Mouse (Mus musculus) intestine, embryonic 16.5 days (tissue): ENCODE data around the gene Pdzrn4. TPM values are rescaled to one million over a fixed set of nuclear protein-coding genes. Genes with fewer than 3 reads are reported as not detected.

Experiments
- ATAC-seq: fragments of 200-750 bp; cut with Nextera tagmentation; 2 replicates; pipeline ENCODE4 v1.8.0; 2017; ENCODE audit warnings: moderate TSS enrichment, moderate library complexity
- H3K27ac ChIP-seq: fragments of 300-500 bp; sonication (generic); 2 replicates; pipeline ENCODE4 v1.5.1; 2014; ENCODE audit warnings: mild to moderate bottlenecking, low read length
- H3K27me3 ChIP-seq: fragments of 300-500 bp; sonication (generic); replicated peaks from 2 replicates; pipeline ENCODE4 v1.6.1; 2014; ENCODE audit warnings: low read length, control low read depth, mixed read lengths; ENCODE audit not compliant: control insufficient read depth, insufficient read depth
- H3K36me3 ChIP-seq: fragments of 300-500 bp; sonication (generic); 2 replicates; pipeline ENCODE4 v1.6.1; 2014; ENCODE audit warnings: low read length, control low read depth; ENCODE audit not compliant: control insufficient read depth, insufficient read depth
- H3K4me1 ChIP-seq: fragments of 300-500 bp; sonication (generic); 2 replicates; pipeline ENCODE4 v1.6.1; 2014; ENCODE audit warnings: low read length, control low read depth, mixed read lengths; ENCODE audit not compliant: control insufficient read depth, insufficient read depth
- H3K4me2 ChIP-seq: fragments of 300-500 bp; sonication (generic); 2 replicates; pipeline ENCODE4 v1.6.1; 2014; ENCODE audit warnings: low read depth, low read length, control low read depth
- H3K4me3 ChIP-seq: fragments of 300-500 bp; sonication (generic); 2 replicates; pipeline ENCODE4 v1.5.1; 2014; ENCODE audit warnings: mild to moderate bottlenecking, low read length
- H3K9ac ChIP-seq: fragments of 300-500 bp; sonication (generic); 2 replicates; pipeline ENCODE4 v1.6.1; 2014; ENCODE audit warnings: low read depth, low read length
- H3K9me3 ChIP-seq: fragments of 300-500 bp; sonication (generic); 2 replicates; pipeline ENCODE4 v1.6.1; 2016; ENCODE audit warnings: low read length, control low read depth; ENCODE audit not compliant: control insufficient read depth
- WGBS: fragments of 180-500 bp; shearing (Covaris S2); extraction: QIAGEN DNeasy Blood & Tissue Kit; methylation state at CpG from one replicate; pipeline ENCODE4 v1.1.7; 2014; 5-methylcytosine and 5-hydroxymethylcytosine counted together
- polyA plus RNA-seq: library from polyadenylated mRNA; unstranded; fragments of >200 nt; fragmentation: Nextera tagmentation; extraction: Ambion mirVana; gene quantifications from 2 replicates; pipeline ENCODE4 v1.2.1, GENCODE M21; 2015

Gene Pdzrn4
- polyA plus RNA-seq, 1 experiment from 2014 or later: 1.8 TPM

DNA sequence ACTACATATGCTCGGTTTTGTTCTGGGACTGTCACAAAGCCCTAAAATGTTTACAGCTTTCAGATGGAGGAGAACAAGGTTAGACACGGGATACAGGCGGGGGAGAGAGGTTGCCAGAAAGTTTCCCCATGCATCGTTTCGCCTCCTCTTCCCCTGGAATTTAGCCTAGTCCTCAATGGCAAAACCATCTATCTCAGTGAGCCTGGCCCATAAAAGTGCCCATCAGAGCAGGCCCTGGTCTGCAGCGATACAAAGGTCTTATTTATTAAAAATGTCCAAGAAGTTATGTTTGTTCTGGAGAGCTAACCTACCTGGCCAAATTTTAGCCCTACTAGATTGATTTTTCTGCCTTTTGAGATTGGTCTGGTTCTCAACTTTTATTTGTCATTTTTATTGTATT is 165.5 kb downstream of the Pdzrn4 start:
- H3K4me3 ChIP-seq: no peak overlapping the region
- ATAC-seq: no peak
- H3K36me3 ChIP-seq: no peaks in the 10 kb centered on the region
- no peak overlapping the region for H3K27ac ChIP-seq
- no peak overlapping the region for H3K4me2 ChIP-seq
- H3K4me1 ChIP-seq: no peaks in the 10 kb centered on the region
- no peak overlapping the region for H3K9ac ChIP-seq
- no peaks in the 10 kb centered on the region for H3K27me3 ChIP-seq
- WGBS: 59% methylated on average over 6 of the region's 6 CpGs
- no peaks in the 10 kb centered on the region for H3K9me3 ChIP-seq

- no peak overlapping the region for H3K9ac ChIP-seq
Observed at GRCm38 (mm10) chr15:92563576-92563975, 166.9 kb downstream of the Pdzrn4 start.

GRCm38 (mm10) chr15:92570526-92571243 is 174.0 kb downstream of the Pdzrn4 start:
- Histone ChIP-seq H3K27me3 (no peaks in the 10 kb centered on the region), H3K4me1 (no peaks in the 10 kb centered on the region), H3K27ac (no peak overlapping the region), H3K9me3 (no peaks in the 10 kb centered on the region), H3K4me3 (no peak overlapping the region), H3K9ac (no peak overlapping the region), H3K36me3 (no peaks in the 10 kb centered on the region), H3K4me2 (no peak overlapping the region)
- WGBS: 67% methylated on average over 3 of the region's 3 CpGs
- ATAC-seq: no peak

More at GRCm38 (mm10) chr15:92563576-92563975, 166.9 kb downstream of the Pdzrn4 start:
- Histone ChIP-seq H3K27me3 (no peaks in the 10 kb centered on the region), H3K27ac (no peak overlapping the region), H3K36me3 (no peaks in the 10 kb centered on the region), H3K4me3 (no peak overlapping the region), H3K4me1 (no peaks in the 10 kb centered on the region), H3K4me2 (no peak overlapping the region), H3K9me3 (no peaks in the 10 kb centered on the region)
- ATAC-seq: no peak
- WGBS: 61% methylated on average over 2 of the region's 2 CpGs

- ATAC-seq: no peak
- Histone ChIP-seq H3K4me1 (no peaks in the 10 kb centered on the region), H3K4me3 (no peak overlapping the region), H3K4me2 (no peak overlapping the region), H3K27ac (no peak overlapping the region), H3K27me3 (no peaks in the 10 kb centered on the region), H3K9ac (no peak overlapping the region), H3K9me3 (no peaks in the 10 kb centered on the region), H3K36me3 (no peaks in the 10 kb centered on the region)
- WGBS: 44% methylated on average over 5 of the region's 5 CpGs
Observed at GRCm38 (mm10) chr15:92571244-92571539, 174.5 kb downstream of the Pdzrn4 start.

GRCm38 (mm10) chr15:92577476-92577875 is 180.8 kb downstream of the Pdzrn4 start:
- H3K36me3 ChIP-seq: no peaks in the 10 kb centered on the region
- no peaks in the 10 kb centered on the region for H3K4me1 ChIP-seq
- WGBS: 54% methylated on average over 11 of the region's 11 CpGs
- H3K9ac ChIP-seq: no peak overlapping the region
- no peak for ATAC-seq
- no peak overlapping the region for H3K4me3 ChIP-seq
- no peaks in the 10 kb centered on the region for H3K27me3 ChIP-seq
- no peaks in the 10 kb centered on the region for H3K9me3 ChIP-seq
- no peak overlapping the region for H3K4me2 ChIP-seq
- H3K27ac ChIP-seq: no peak overlapping the region

DNA sequence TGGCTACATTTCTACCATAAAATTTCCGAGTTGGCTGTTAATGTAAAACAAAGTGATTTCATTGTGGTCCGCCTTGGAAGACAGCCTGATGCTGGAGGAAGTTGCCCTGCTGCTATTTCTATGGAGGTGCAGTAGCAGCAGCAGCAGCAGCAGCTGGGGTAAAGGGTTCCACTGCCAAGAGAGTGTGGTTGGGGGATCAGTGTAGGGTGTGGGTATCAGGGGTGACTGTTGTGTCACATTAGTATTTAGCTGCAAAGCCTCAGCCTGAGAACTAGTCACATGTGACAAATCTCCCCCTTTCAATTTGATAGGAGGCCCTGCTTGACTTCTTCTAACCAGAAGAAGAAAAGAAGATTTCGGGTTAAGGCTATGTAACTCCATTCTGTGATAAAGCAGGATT is 183.5 kb downstream of the Pdzrn4 start:
- H3K4me3 ChIP-seq: no peak overlapping the region
- H3K4me2 ChIP-seq: no peak overlapping the region
- H3K27ac ChIP-seq: no peak overlapping the region
- H3K9me3 ChIP-seq: no peaks in the 10 kb centered on the region
- no peaks in the 10 kb centered on the region for H3K4me1 ChIP-seq
- no peak overlapping the region for H3K9ac ChIP-seq
- H3K36me3 ChIP-seq: no peaks in the 10 kb centered on the region
- 63% methylated on average over 3 of the region's 3 CpGs for WGBS
- no peaks in the 10 kb centered on the region for H3K27me3 ChIP-seq
- no peak for ATAC-seq

- Histone ChIP-seq H3K36me3 (no peaks in the 10 kb centered on the region), H3K27me3 (no peaks in the 10 kb centered on the region), H3K4me3 (no peak overlapping the region), H3K9me3 (no peaks in the 10 kb centered on the region), H3K27ac (no peak overlapping the region), H3K4me2 (no peak overlapping the region), H3K9ac (no peak overlapping the region), H3K4me1 (no peaks in the 10 kb centered on the region)
- WGBS: 64% methylated on average over 9 of the region's 9 CpGs
- no peak for ATAC-seq
Observed at GRCm38 (mm10) chr15:92580742-92581383, 184.2 kb downstream of the Pdzrn4 start.

GRCm38 (mm10) chr15:92584357-92585138 is 187.9 kb downstream of the Pdzrn4 start:
- H3K4me1 ChIP-seq: no peaks in the 10 kb centered on the region
- H3K4me3 ChIP-seq: no peak overlapping the region
- H3K27ac ChIP-seq: no peak overlapping the region
- H3K27me3 ChIP-seq: no peaks in the 10 kb centered on the region
- 68% methylated on average over 14 of the region's 14 CpGs for WGBS
- no peak overlapping the region for H3K4me2 ChIP-seq
- H3K9ac ChIP-seq: no peak overlapping the region
- ATAC-seq: no peak
- no peaks in the 10 kb centered on the region for H3K9me3 ChIP-seq
- H3K36me3 ChIP-seq: no peaks in the 10 kb centered on the region

GRCm38 (mm10) chr15:92587431-92587830 is 190.8 kb downstream of the Pdzrn4 start:
- no peaks in the 10 kb centered on the region for H3K9me3 ChIP-seq
- H3K27me3 ChIP-seq: no peaks in the 10 kb centered on the region
- 90% methylated on average over 1 of the region's 1 CpGs for WGBS
- H3K27ac ChIP-seq: no peak overlapping the region
- H3K4me3 ChIP-seq: no peak overlapping the region
- no peak overlapping the region for H3K9ac ChIP-seq
- H3K4me1 ChIP-seq: no peaks in the 10 kb centered on the region
- H3K4me2 ChIP-seq: no peak overlapping the region
- no peak for ATAC-seq
- H3K36me3 ChIP-seq: no peaks in the 10 kb centered on the region
